Mouse (Mus musculus) midbrain, embryonic 13.5 days (tissue): ENCODE results near the gene Ninj2. TPM values are rescaled to one million over a fixed set of nuclear protein-coding genes. Genes with fewer than 3 reads are reported as not detected.

Experiments used
- ATAC-seq: fragments of 200-750 bp; cut with Nextera tagmentation; 2 replicates; pipeline ENCODE4 v1.8.0; 2017; ENCODE audit warnings: mild to moderate bottlenecking, moderate TSS enrichment, moderate library complexity
- H3K27ac ChIP-seq: fragments of 300-500 bp; sonication (generic); 2 replicates; pipeline ENCODE4 v1.5.1; 2015; ENCODE audit warnings: inconsistent platforms, mild to moderate bottlenecking, moderate library complexity
- H3K27me3 ChIP-seq: fragments of 300-500 bp; sonication (generic); 2 replicates; pipeline ENCODE4 v1.6.1; 2015; ENCODE audit warnings: mild to moderate bottlenecking, inconsistent platforms
- H3K36me3 ChIP-seq: fragments of 300-500 bp; sonication (generic); 2 replicates; pipeline ENCODE4 v1.6.1; 2015; ENCODE audit warnings: mild to moderate bottlenecking, inconsistent platforms
- H3K4me1 ChIP-seq: fragments of 300-500 bp; sonication (generic); replicated peaks from 2 replicates; pipeline ENCODE4 v1.6.1; 2015; ENCODE audit warnings: inconsistent platforms
- H3K4me2 ChIP-seq: fragments of 300-500 bp; sonication (generic); replicated peaks from 2 replicates; pipeline ENCODE4 v1.6.1; 2015; ENCODE audit warnings: moderate library complexity, mild to moderate bottlenecking, inconsistent platforms
- H3K4me3 ChIP-seq: fragments of 300-500 bp; sonication (generic); replicated peaks from 2 replicates; pipeline ENCODE4 v1.5.1; 2015; ENCODE audit warnings: mild to moderate bottlenecking, inconsistent platforms
- H3K9ac ChIP-seq: fragments of 300-500 bp; sonication (generic); replicated peaks from 2 replicates; pipeline ENCODE4 v1.6.1; 2015; ENCODE audit warnings: mild to moderate bottlenecking, inconsistent platforms
- H3K9me3 ChIP-seq: fragments of 300-500 bp; sonication (generic); 2 replicates; pipeline ENCODE4 v1.6.1; 2016; ENCODE audit warnings: mild to moderate bottlenecking, inconsistent platforms
- WGBS: fragments of 180-500 bp; shearing (Covaris S2); methylation state at CpG from one replicate; pipeline ENCODE4 v1.1.7; 2015; 5-methylcytosine and 5-hydroxymethylcytosine counted together
- polyA plus RNA-seq: library from polyadenylated mRNA; unstranded; fragments of >200 nt; fragmentation: Nextera tagmentation; extraction: Ambion mirVana; gene quantifications from 2 replicates; pipeline ENCODE4 v1.2.1, GENCODE M21; 2015

Gene Ninj2
- polyA plus RNA-seq: not detected in 2 replicates

GRCm38 (mm10) chr6:120093100-120093499 lies at the start of gene Ninj2:
Gene Ninj2 (plus strand): TSS chr6:120093350.
- Histone ChIP-seq H3K36me3 (no peaks in the 10 kb centered on the region), H3K9me3 (no peaks in the 10 kb centered on the region), H3K4me1 (no peaks in the 10 kb centered on the region; the same call in 1 of the 2 replicates), H3K4me3 (no peak within 1 kb of the TSS), H3K27me3 (no peaks in the 10 kb centered on the region), H3K9ac (no peak within 1 kb of the TSS), H3K4me2 (no peak within 1 kb of the TSS), H3K27ac (no peak within 1 kb of the TSS)
- ATAC-seq: no peak
- WGBS: 70% methylated on average over 11 of the region's 11 CpGs

GRCm38 (mm10) chr6:120045406-120045805 lies 47.7 kb upstream of the Ninj2 start:
- Histone ChIP-seq H3K36me3 (no peaks in the 10 kb centered on the region), H3K9ac (no peak overlapping the region), H3K4me1 (no peaks in the 10 kb centered on the region), H3K4me2 (no peak overlapping the region), H3K4me3 (no peak overlapping the region), H3K27me3 (no peaks in the 10 kb centered on the region; the same call in 1 of the 2 replicates), H3K27ac (no peak overlapping the region), H3K9me3 (no peaks in the 10 kb centered on the region)
- ATAC-seq: no peak
- 73% methylated on average over 4 of the region's 4 CpGs for WGBS

- ATAC-seq: no peak
- no peak overlapping the region for H3K27ac ChIP-seq
- WGBS: 88% methylated on average over 7 of the region's 7 CpGs
These were observed 45.4 kb upstream of the Ninj2 start for GRCm38 (mm10) chr6:120047705-120048292.

GRCm38 (mm10) chr6:120054412-120054811 lies 38.7 kb upstream of the Ninj2 start:
- no peak for ATAC-seq
- Histone ChIP-seq H3K9ac (no peak overlapping the region), H3K27ac (no peak overlapping the region), H3K4me1 (no peaks in the 10 kb centered on the region), H3K36me3 (no peaks in the 10 kb centered on the region), H3K4me2 (no peak overlapping the region), H3K27me3 (no peaks in the 10 kb centered on the region), H3K9me3 (peaks cover 5% of the 10 kb centered on the region; the same call in 1 of the 2 replicates), H3K4me3 (no peak overlapping the region)
- WGBS: 86% methylated on average over 6 of the region's 6 CpGs

More at GRCm38 (mm10) chr6:120047705-120048292, 45.4 kb upstream of the Ninj2 start:
- Histone ChIP-seq H3K36me3 (no peaks in the 10 kb centered on the region), H3K4me3 (no peak overlapping the region), H3K9ac (no peak overlapping the region), H3K9me3 (no peaks in the 10 kb centered on the region), H3K4me1 (no peaks in the 10 kb centered on the region), H3K4me2 (no peak overlapping the region), H3K27me3 (no peaks in the 10 kb centered on the region)

- H3K9ac ChIP-seq: no peak overlapping the region
- H3K9me3 ChIP-seq: peaks cover 5% of the 10 kb centered on the region; the same call in 1 of the 2 replicates
- H3K27me3 ChIP-seq: no peaks in the 10 kb centered on the region
- no peaks in the 10 kb centered on the region for H3K4me1 ChIP-seq
- H3K27ac ChIP-seq: no peak overlapping the region
- H3K4me2 ChIP-seq: no peak overlapping the region
- H3K4me3 ChIP-seq: no peak overlapping the region
- WGBS: 80% methylated on average over 2 of the region's 2 CpGs
- ATAC-seq: no peak
- no peaks in the 10 kb centered on the region for H3K36me3 ChIP-seq
These were observed 37.2 kb upstream of the Ninj2 start for GRCm38 (mm10) chr6:120055666-120056540.

GRCm38 (mm10) chr6:120062934-120063333 lies 30.2 kb upstream of the Ninj2 start:
- Histone ChIP-seq H3K4me2 (no peak overlapping the region), H3K4me1 (no peaks in the 10 kb centered on the region), H3K9me3 (peaks cover 5% of the 10 kb centered on the region; the same call in 1 of the 2 replicates), H3K36me3 (no peaks in the 10 kb centered on the region), H3K4me3 (no peak overlapping the region), H3K27me3 (no peaks in the 10 kb centered on the region), H3K27ac (no peak overlapping the region), H3K9ac (no peak overlapping the region)
- 90% methylated on average over 5 of the region's 5 CpGs for WGBS
- ATAC-seq: no peak

- H3K27ac ChIP-seq: no peak overlapping the region
- no peak overlapping the region for H3K4me2 ChIP-seq
- H3K9me3 ChIP-seq: no peaks in the 10 kb centered on the region
- no peaks in the 10 kb centered on the region for H3K36me3 ChIP-seq
- WGBS: 37% methylated on average over 2 of the region's 2 CpGs
- no peak overlapping the region for H3K9ac ChIP-seq
- H3K4me3 ChIP-seq: no peak overlapping the region
- ATAC-seq: no peak
- no peaks in the 10 kb centered on the region for H3K27me3 ChIP-seq
- H3K4me1 ChIP-seq: no peaks in the 10 kb centered on the region
These were observed 28.5 kb upstream of the Ninj2 start for GRCm38 (mm10) chr6:120064627-120065026.

- H3K4me1 ChIP-seq: no peaks in the 10 kb centered on the region
- H3K9ac ChIP-seq: no peak overlapping the region
- H3K4me3 ChIP-seq: no peak overlapping the region
- H3K27ac ChIP-seq: no peak overlapping the region
- H3K27me3 ChIP-seq: no peaks in the 10 kb centered on the region
- ATAC-seq: no peak
- H3K36me3 ChIP-seq: no peaks in the 10 kb centered on the region
- no peak overlapping the region for H3K4me2 ChIP-seq
- 82% methylated on average over 6 of the region's 6 CpGs for WGBS
- H3K9me3 ChIP-seq: peaks cover under 1% of the 10 kb centered on the region; the same call in 1 of the 2 replicates
These were observed 27.5 kb upstream of the Ninj2 start for GRCm38 (mm10) chr6:120065552-120066177.

GRCm38 (mm10) chr6:120069546-120069945 lies 23.6 kb upstream of the Ninj2 start:
- no peak overlapping the region for H3K4me2 ChIP-seq
- H3K4me3 ChIP-seq: no peak overlapping the region
- no peak overlapping the region for H3K9ac ChIP-seq
- H3K27ac ChIP-seq: no peak overlapping the region
- no peaks in the 10 kb centered on the region for H3K4me1 ChIP-seq
- peaks cover 3% of the 10 kb centered on the region; the same call in 1 of the 2 replicates for H3K9me3 ChIP-seq
- H3K27me3 ChIP-seq: no peaks in the 10 kb centered on the region
- ATAC-seq: no peak
- WGBS: 86% methylated on average over 3 of the region's 3 CpGs
- H3K36me3 ChIP-seq: no peaks in the 10 kb centered on the region

GRCm38 (mm10) chr6:120072630-120073029 lies 20.5 kb upstream of the Ninj2 start:
- Histone ChIP-seq H3K27me3 (no peaks in the 10 kb centered on the region), H3K4me3 (no peak overlapping the region), H3K27ac (no peak overlapping the region), H3K36me3 (no peaks in the 10 kb centered on the region), H3K4me1 (no peaks in the 10 kb centered on the region), H3K4me2 (no peak overlapping the region), H3K9me3 (peaks cover 3% of the 10 kb centered on the region; the same call in 1 of the 2 replicates), H3K9ac (no peak overlapping the region)
- no peak for ATAC-seq
- WGBS: 87% methylated on average over 2 of the region's 2 CpGs

GRCm38 (mm10) chr6:120076619-120077450 lies 16.3 kb upstream of the Ninj2 start:
- H3K4me3 ChIP-seq: no peak overlapping the region
- 91% methylated on average over 6 of the region's 6 CpGs for WGBS
- no peak for ATAC-seq

More at GRCm38 (mm10) chr6:120076619-120077450, 16.3 kb upstream of the Ninj2 start:
- Histone ChIP-seq H3K27ac (no peak overlapping the region), H3K4me1 (no peaks in the 10 kb centered on the region), H3K4me2 (no peak overlapping the region), H3K9me3 (no peaks in the 10 kb centered on the region), H3K36me3 (no peaks in the 10 kb centered on the region), H3K27me3 (no peaks in the 10 kb centered on the region), H3K9ac (no peak overlapping the region)
